Mouse (Mus musculus): ENCODE measurements around the gene Fkbp8. TPM values are rescaled to one million over a fixed set of nuclear protein-coding genes. Genes with fewer than 3 reads are reported as not detected.

Gene Fkbp8
- polyA plus RNA-seq, 1 experiment from 2014 or later = 306 TPM

GRCm38 (mm10) chr8:70549412-70550184 is 22.1 kb downstream of the Fkbp8 start:
- ATAC-seq (ENCODE audit: insufficient number of reproducible peaks, insufficient read depth, low FRiP score, low TSS enrichment) = no peak
- no peak overlapping the region for H3K27ac ChIP-seq
- H3K27me3 ChIP-seq = no peaks in the 10 kb centered on the region
- H3K9ac ChIP-seq = no peak overlapping the region
- 95% methylated on average over 10 of the region's 10 CpGs for WGBS
- H3K36me3 ChIP-seq = 0 out of 2 replicates have a peak, but pooled peaks cover 3% of the 10 kb centered on the region
- no peaks in the 10 kb centered on the region for H3K4me1 ChIP-seq
- H3K4me3 ChIP-seq = no peak overlapping the region
- H3K9me3 ChIP-seq = no peaks in the 10 kb centered on the region
- no peak overlapping the region for H3K4me2 ChIP-seq (replicated peaks)

GRCm38 (mm10) chr8:70551558-70552161 is 24.1 kb downstream of the Fkbp8 start:
- H3K27me3 ChIP-seq = no peaks in the 10 kb centered on the region
- H3K4me3 ChIP-seq = no peak overlapping the region
- no peaks in the 10 kb centered on the region for H3K4me1 ChIP-seq
- H3K9ac ChIP-seq = no peak overlapping the region
- ATAC-seq (ENCODE audit: insufficient number of reproducible peaks, insufficient read depth, low FRiP score, low TSS enrichment) = no peak
- no peaks in the 10 kb centered on the region for H3K9me3 ChIP-seq
- no peak overlapping the region for H3K4me2 ChIP-seq (replicated peaks)
- H3K36me3 ChIP-seq = peaks cover 3% of the 10 kb centered on the region; the same call in 1 of the 2 replicates
- no peak overlapping the region for H3K27ac ChIP-seq
- 67% methylated on average over 3 of the region's 3 CpGs for WGBS

- H3K4me3 ChIP-seq = no peak overlapping the region
- H3K9ac ChIP-seq = no peak overlapping the region
- H3K9me3 ChIP-seq = no peaks in the 10 kb centered on the region
- WGBS = 83% methylated on average over 1 of the region's 1 CpGs
- peaks cover 3% of the 10 kb centered on the region; the same call in 1 of the 2 replicates for H3K36me3 ChIP-seq
- ATAC-seq (ENCODE audit: insufficient number of reproducible peaks, insufficient read depth, low FRiP score, low TSS enrichment) = no peak
- H3K4me2 ChIP-seq (replicated peaks) = no peak overlapping the region
- H3K27ac ChIP-seq = no peak overlapping the region
- no peaks in the 10 kb centered on the region for H3K27me3 ChIP-seq
- H3K4me1 ChIP-seq = no peaks in the 10 kb centered on the region
Observed at GRCm38 (mm10) chr8:70552836-70553235, 25.3 kb downstream of the Fkbp8 start.

GRCm38 (mm10) chr8:70553740-70554139 is 26.2 kb downstream of the Fkbp8 start:
- no peak overlapping the region for H3K27ac ChIP-seq
- no peaks in the 10 kb centered on the region for H3K27me3 ChIP-seq
- ATAC-seq (ENCODE audit: insufficient number of reproducible peaks, insufficient read depth, low FRiP score, low TSS enrichment) = no peak
- H3K4me2 ChIP-seq (replicated peaks) = no peak overlapping the region
- H3K9me3 ChIP-seq = no peaks in the 10 kb centered on the region
- peaks cover 3% of the 10 kb centered on the region; the same call in 1 of the 2 replicates for H3K36me3 ChIP-seq
- H3K9ac ChIP-seq = no peak overlapping the region
- H3K4me3 ChIP-seq = no peak overlapping the region
- no peaks in the 10 kb centered on the region for H3K4me1 ChIP-seq

GRCm38 (mm10) chr8:70555079-70555747 is 27.7 kb downstream of the Fkbp8 start:
- no peaks in the 10 kb centered on the region for H3K4me1 ChIP-seq
- 91% methylated on average over 4 of the region's 4 CpGs for WGBS
- no peak overlapping the region for H3K4me3 ChIP-seq
- H3K27ac ChIP-seq = no peak overlapping the region
- no peaks in the 10 kb centered on the region for H3K27me3 ChIP-seq
- H3K4me2 ChIP-seq (replicated peaks) = no peak overlapping the region
- no peak for ATAC-seq (ENCODE audit: insufficient number of reproducible peaks, insufficient read depth, low FRiP score, low TSS enrichment)
- H3K36me3 ChIP-seq = no peaks in the 10 kb centered on the region; the same call in 1 of the 2 replicates
- no peaks in the 10 kb centered on the region for H3K9me3 ChIP-seq
- H3K9ac ChIP-seq = no peak overlapping the region

GRCm38 (mm10) chr8:70558334-70558733 is 30.8 kb downstream of the Fkbp8 start:
- WGBS = 79% methylated on average over 4 of the region's 4 CpGs
- no peak overlapping the region for H3K27ac ChIP-seq

GRCm38 (mm10) chr8:70558983-70559382 is 31.5 kb downstream of the Fkbp8 start:
- no peak overlapping the region for H3K27ac ChIP-seq
- no peaks in the 10 kb centered on the region; the same call in 1 of the 2 replicates for H3K36me3 ChIP-seq
- 71% methylated on average over 3 of the region's 3 CpGs for WGBS
- H3K4me3 ChIP-seq = no peak overlapping the region
- no peaks in the 10 kb centered on the region for H3K27me3 ChIP-seq
- no peaks in the 10 kb centered on the region for H3K9me3 ChIP-seq
- no peak for ATAC-seq (ENCODE audit: insufficient number of reproducible peaks, insufficient read depth, low FRiP score, low TSS enrichment)
- H3K4me2 ChIP-seq (replicated peaks) = no peak overlapping the region
- H3K9ac ChIP-seq = no peak overlapping the region
- H3K4me1 ChIP-seq = no peaks in the 10 kb centered on the region

More at GRCm38 (mm10) chr8:70558334-70558733, 30.8 kb downstream of the Fkbp8 start:
- Histone ChIP-seq H3K9ac (no peak overlapping the region), H3K4me3 (no peak overlapping the region), H3K36me3 (no peaks in the 10 kb centered on the region; the same call in 1 of the 2 replicates), H3K4me1 (no peaks in the 10 kb centered on the region), H3K27me3 (no peaks in the 10 kb centered on the region), H3K9me3 (no peaks in the 10 kb centered on the region), H3K4me2 (replicated peaks) (no peak overlapping the region)
- ATAC-seq (ENCODE audit: insufficient number of reproducible peaks, insufficient read depth, low FRiP score, low TSS enrichment) = no peak

- 94% methylated on average over 2 of the region's 2 CpGs for WGBS
- Histone ChIP-seq H3K36me3 (no peaks in the 10 kb centered on the region), H3K4me1 (no peaks in the 10 kb centered on the region), H3K27ac (no peak overlapping the region), H3K4me3 (no peak overlapping the region), H3K27me3 (no peaks in the 10 kb centered on the region), H3K4me2 (replicated peaks) (no peak overlapping the region), H3K9ac (no peak overlapping the region), H3K9me3 (no peaks in the 10 kb centered on the region)
- ATAC-seq (ENCODE audit: insufficient number of reproducible peaks, insufficient read depth, low FRiP score, low TSS enrichment) = no peak
Observed at GRCm38 (mm10) chr8:70560096-70560495, 32.6 kb downstream of the Fkbp8 start.

- Histone ChIP-seq H3K4me2 (replicated peaks) (no peak overlapping the region), H3K4me1 (no peaks in the 10 kb centered on the region), H3K36me3 (no peaks in the 10 kb centered on the region), H3K9me3 (no peaks in the 10 kb centered on the region), H3K27me3 (no peaks in the 10 kb centered on the region), H3K4me3 (no peak overlapping the region), H3K27ac (no peak overlapping the region), H3K9ac (no peak overlapping the region)
- 76% methylated on average over 3 of the region's 3 CpGs for WGBS
- ATAC-seq (ENCODE audit: insufficient number of reproducible peaks, insufficient read depth, low FRiP score, low TSS enrichment) = no peak
Observed at GRCm38 (mm10) chr8:70560564-70560963, 33.0 kb downstream of the Fkbp8 start.

- no peaks in the 10 kb centered on the region for H3K4me1 ChIP-seq
- H3K4me3 ChIP-seq = no peak overlapping the region
- 67% methylated on average over 4 of the region's 4 CpGs for WGBS
- H3K36me3 ChIP-seq = no peaks in the 10 kb centered on the region
- H3K27me3 ChIP-seq = no peaks in the 10 kb centered on the region
- H3K27ac ChIP-seq = no peak overlapping the region
- H3K9me3 ChIP-seq = no peaks in the 10 kb centered on the region
- no peak for ATAC-seq (ENCODE audit: insufficient number of reproducible peaks, insufficient read depth, low FRiP score, low TSS enrichment)
- no peak overlapping the region for H3K9ac ChIP-seq
- H3K4me2 ChIP-seq (replicated peaks) = no peak overlapping the region
Observed at GRCm38 (mm10) chr8:70561357-70561756, 33.8 kb downstream of the Fkbp8 start.

GRCm38 (mm10) chr8:70561809-70562535 is 34.4 kb downstream of the Fkbp8 start:
- 69% methylated on average over 7 of the region's 7 CpGs for WGBS
- Histone ChIP-seq H3K4me2 (replicated peaks) (no peak overlapping the region), H3K4me3 (no peak overlapping the region), H3K27ac (no peak overlapping the region; the same call in 1 of the 2 replicates), H3K9ac (no peak overlapping the region), H3K9me3 (no peaks in the 10 kb centered on the region), H3K4me1 (no peaks in the 10 kb centered on the region), H3K27me3 (no peaks in the 10 kb centered on the region), H3K36me3 (no peaks in the 10 kb centered on the region)
- ATAC-seq (ENCODE audit: insufficient number of reproducible peaks, insufficient read depth, low FRiP score, low TSS enrichment) = no peak

Measured in embryonic facial prominence, embryonic 12.5 days (tissue).